Mouse (Mus musculus) mature B cell (primary cell): ENCODE data around the gene Slc22a15.

ENCODE experiments used
- in situ Hi-C: fragments of 300-500 bp; cut with MboI; formaldehyde crosslinking; loops from 2 replicates; pipeline ENCODE4 v1.14.3; 2019

Gene Slc22a15

GRCm38 (mm10) chr3:101917665-101918064, 6.6 kb downstream of the Slc22a15 start:
- in situ Hi-C loops: no loop called here

- in situ Hi-C loops: no loop called here
Measured at GRCm38 (mm10) chr3:101916525-101916924, 7.7 kb downstream of the Slc22a15 start.

- in situ Hi-C loops: no loop called here
Measured at GRCm38 (mm10) chr3:101915048-101915801, 9.0 kb downstream of the Slc22a15 start.

GRCm38 (mm10) chr3:101914266-101914665, 10.0 kb downstream of the Slc22a15 start:
- in situ Hi-C loops: no loop called here

- in situ Hi-C loops: no loop called here
Measured at GRCm38 (mm10) chr3:101912041-101912440, 12.2 kb downstream of the Slc22a15 start.

- in situ Hi-C loops: no loop called here
Measured at GRCm38 (mm10) chr3:101907049-101907448, 17.2 kb downstream of the Slc22a15 start.

- in situ Hi-C loops: no loop called here
Measured at GRCm38 (mm10) chr3:101904776-101905175, 19.5 kb downstream of the Slc22a15 start.

- in situ Hi-C loops: no loop called here
Measured at GRCm38 (mm10) chr3:101903091-101903490, 21.2 kb downstream of the Slc22a15 start.

- in situ Hi-C loops: no loop called here
Measured at GRCm38 (mm10) chr3:101902344-101902743, 21.9 kb downstream of the Slc22a15 start.

GRCm38 (mm10) chr3:101897377-101897974, 26.8 kb downstream of the Slc22a15 start:
- in situ Hi-C loops: no loop called here

- in situ Hi-C loops: no loop called here
Measured at GRCm38 (mm10) chr3:101896893-101897292, 27.4 kb downstream of the Slc22a15 start.

GRCm38 (mm10) chr3:101895376-101895910, 28.8 kb downstream of the Slc22a15 start:
- in situ Hi-C loops: no loop called here

- in situ Hi-C loops: no loop called here
Measured at GRCm38 (mm10) chr3:101885591-101885990, 38.7 kb downstream of the Slc22a15 start.

- in situ Hi-C loops: no loop called here
Measured at GRCm38 (mm10) chr3:101885041-101885440, 39.2 kb downstream of the Slc22a15 start.

GRCm38 (mm10) chr3:101883902-101884301, 40.4 kb downstream of the Slc22a15 start:
- in situ Hi-C loops: no loop called here

GRCm38 (mm10) chr3:101881721-101882120, 42.5 kb downstream of the Slc22a15 start:
- in situ Hi-C loops: no loop called here

GRCm38 (mm10) chr3:101880818-101881217, 43.4 kb downstream of the Slc22a15 start:
- in situ Hi-C loops: no loop called here

GRCm38 (mm10) chr3:101878136-101878535, 46.1 kb downstream of the Slc22a15 start:
- in situ Hi-C loops: no loop called here

GRCm38 (mm10) chr3:101876459-101877285, 47.6 kb downstream of the Slc22a15 start:
- in situ Hi-C loops: no loop called here

- in situ Hi-C loops: no loop called here
Measured at GRCm38 (mm10) chr3:101875258-101875920, 48.9 kb downstream of the Slc22a15 start.

- in situ Hi-C loops: no loop called here
Measured at GRCm38 (mm10) chr3:101873061-101873675, 51.1 kb downstream of the Slc22a15 start.
